Mouse (Mus musculus) forebrain, postnatal 0 days (tissue): ENCODE results near the gene Foxo1. TPM values are rescaled to one million over a fixed set of nuclear protein-coding genes. Genes with fewer than 3 reads are reported as not detected.

Source experiments
- ATAC-seq: fragments of 200-750 bp; cut with Nextera tagmentation; 2 replicates; pipeline ENCODE4 v1.8.0; 2017; ENCODE audit warnings: mild to moderate bottlenecking, moderate library complexity
- DNase-seq: peaks from one replicate; pipeline ENCODE4 v3.0.0-alpha.2; 2015
- H3K27ac ChIP-seq: fragments of 300-500 bp; sonication (generic); 2 replicates; pipeline ENCODE4 v1.5.1; 2014; ENCODE audit warnings: low read depth, mild to moderate bottlenecking, antibody characterized with exemption, low read length, moderate library complexity, mixed read lengths
- H3K27me3 ChIP-seq: fragments of 300-500 bp; sonication (generic); 2 replicates; pipeline ENCODE4 v1.6.1; 2014; ENCODE audit warnings: mild to moderate bottlenecking, low read length, mixed read lengths; ENCODE audit not compliant: insufficient read depth
- H3K36me3 ChIP-seq: fragments of 300-500 bp; sonication (generic); 2 replicates; pipeline ENCODE4 v1.6.1; 2014; ENCODE audit warnings: mild to moderate bottlenecking, moderate library complexity; ENCODE audit not compliant: insufficient read depth
- H3K4me1 ChIP-seq: fragments of 300-500 bp; sonication (generic); 2 replicates; pipeline ENCODE4 v1.6.1; 2014; ENCODE audit warnings: antibody characterized with exemption; ENCODE audit not compliant: insufficient read depth
- H3K4me2 ChIP-seq: fragments of 300-500 bp; sonication (generic); 2 replicates; pipeline ENCODE4 v1.6.1; 2014; ENCODE audit warnings: low read depth, mild to moderate bottlenecking, moderate library complexity
- H3K4me3 ChIP-seq: fragments of 300-500 bp; sonication (generic); 2 replicates; pipeline ENCODE4 v1.5.1; 2014; ENCODE audit warnings: low read depth, low read length, mixed read lengths
- H3K9ac ChIP-seq: fragments of 300-500 bp; sonication (generic); 2 replicates; pipeline ENCODE4 v1.6.1; 2014; ENCODE audit warnings: mild to moderate bottlenecking
- H3K9me3 ChIP-seq: fragments of 300-500 bp; sonication (generic); 2 replicates; pipeline ENCODE4 v1.6.1; 2016; ENCODE audit warnings: low read length
- CTCF ChIP-seq: sonication (generic); IDR thresholded peaks from 2 replicates; pipeline ENCODE4 v1.5.1; 2016; ENCODE audit warnings: antibody characterized with exemption, control low read depth, low read depth
- WGBS: fragments of 180-500 bp; shearing (Covaris S2); extraction: QIAGEN DNeasy Blood & Tissue Kit; methylation state at CpG from one replicate; pipeline ENCODE4 v1.1.7; 2014; 5-methylcytosine and 5-hydroxymethylcytosine counted together
- polyA plus RNA-seq: library from polyadenylated mRNA; unstranded; fragments of >200 nt; fragmentation: Nextera tagmentation; extraction: Ambion mirVana; gene quantifications from 2 replicates; pipeline ENCODE4 v1.2.1, GENCODE M21; 2015
- total RNA-seq: library from RNA; depleted of rRNA; stranded (reverse); fragments of >200 nt; gene quantifications from 2 replicates; pipeline ENCODE4 v1.2.3, GENCODE M21; 2014

The Foxo1 gene
- total and polyA plus RNA-seq, 2 experiments from 2014 or later = 6.3 to 8.1 TPM

DNA sequence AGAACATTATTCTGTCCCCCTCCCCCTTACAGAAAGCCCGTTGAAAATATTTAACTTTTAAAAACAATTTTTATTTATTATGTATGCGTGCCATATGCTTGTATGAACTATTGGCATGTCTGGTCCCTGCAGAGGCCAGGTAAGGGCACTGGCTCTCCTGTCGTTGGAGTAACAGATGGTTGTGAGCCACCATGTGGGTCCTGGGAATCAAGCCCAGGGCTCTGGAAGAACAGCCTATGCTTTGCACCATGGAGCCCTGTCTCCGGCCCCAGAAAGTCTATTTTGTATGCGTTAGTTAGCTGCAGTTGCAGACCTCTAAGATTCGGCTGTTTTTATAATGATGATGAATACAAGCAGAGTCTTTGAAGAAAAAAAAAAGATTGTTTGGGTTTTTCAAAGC, 123.8 kb downstream of the Foxo1 start:
- Histone ChIP-seq H3K9ac (no peak overlapping the region), H3K27ac (no peak overlapping the region), H3K27me3 (no peaks in the 10 kb centered on the region), H3K4me1 (no peaks in the 10 kb centered on the region), H3K36me3 (no peaks in the 10 kb centered on the region), H3K4me2 (no peak overlapping the region), H3K9me3 (no peaks in the 10 kb centered on the region), H3K4me3 (no peak overlapping the region)
- WGBS = 52% methylated on average over 6 of the region's 6 CpGs
- no peak for ATAC-seq
- DNase-seq = no peak
- no peak for TF ChIP-seq CTCF

DNA sequence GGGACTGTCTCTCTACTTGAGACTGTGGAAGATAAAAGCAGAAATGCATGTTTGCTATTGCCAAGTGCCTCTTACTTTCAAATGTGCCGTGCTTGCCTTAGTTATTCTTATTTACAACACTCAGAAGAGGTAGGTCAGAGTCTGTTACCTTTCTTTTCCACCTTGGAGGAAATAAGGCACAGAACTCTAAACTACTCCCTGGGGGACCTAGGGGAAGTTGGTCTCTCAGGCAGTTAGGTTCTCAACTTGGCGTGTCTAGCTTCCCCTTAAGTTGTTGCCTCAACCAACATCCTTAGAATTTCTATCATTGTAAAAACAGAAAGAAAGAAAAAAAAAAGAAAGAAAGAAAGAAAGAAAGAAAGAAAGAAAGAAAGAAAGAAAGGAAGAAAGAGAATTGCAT, 124.4 kb downstream of the Foxo1 start:
- no peak overlapping the region for H3K27ac ChIP-seq
- no peak for DNase-seq
- H3K4me3 ChIP-seq = no peak overlapping the region
- H3K9me3 ChIP-seq = no peaks in the 10 kb centered on the region
- H3K36me3 ChIP-seq = no peaks in the 10 kb centered on the region
- no peak overlapping the region for H3K4me2 ChIP-seq
- 90% methylated on average over 2 of the region's 2 CpGs for WGBS
- H3K27me3 ChIP-seq = no peaks in the 10 kb centered on the region
- ATAC-seq = no peak
- no peak overlapping the region for H3K9ac ChIP-seq
- TF ChIP-seq CTCF = no peak
- H3K4me1 ChIP-seq = no peaks in the 10 kb centered on the region

DNA sequence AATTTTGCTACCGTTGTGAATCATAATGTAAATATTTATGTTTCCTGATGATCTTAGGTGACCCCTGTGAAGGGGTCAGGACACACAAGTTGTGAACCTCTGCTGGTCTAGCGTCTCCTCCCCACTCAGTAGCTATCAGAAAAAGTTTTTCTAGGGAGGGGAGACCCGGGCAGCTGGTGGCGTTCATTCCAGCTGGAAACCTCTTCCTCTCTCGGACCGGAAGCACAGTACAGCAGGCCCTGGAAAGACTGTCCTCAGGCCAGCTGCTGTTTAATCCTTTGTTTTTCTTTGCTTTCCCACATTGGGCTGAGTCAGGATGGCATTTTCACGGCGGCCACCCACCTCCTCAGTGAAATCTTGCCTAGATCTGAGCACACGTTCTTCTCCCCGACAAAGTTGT, 125.0 kb downstream of the Foxo1 start:
- Histone ChIP-seq H3K4me3 (no peak overlapping the region), H3K9me3 (no peaks in the 10 kb centered on the region), H3K36me3 (no peaks in the 10 kb centered on the region), H3K9ac (no peak overlapping the region), H3K4me2 (no peak overlapping the region), H3K4me1 (no peaks in the 10 kb centered on the region), H3K27me3 (no peaks in the 10 kb centered on the region), H3K27ac (no peak overlapping the region)
- no peak for TF ChIP-seq CTCF
- DNase-seq = no peak
- WGBS = 81% methylated on average over 10 of the region's 10 CpGs
- ATAC-seq = no peak

DNA sequence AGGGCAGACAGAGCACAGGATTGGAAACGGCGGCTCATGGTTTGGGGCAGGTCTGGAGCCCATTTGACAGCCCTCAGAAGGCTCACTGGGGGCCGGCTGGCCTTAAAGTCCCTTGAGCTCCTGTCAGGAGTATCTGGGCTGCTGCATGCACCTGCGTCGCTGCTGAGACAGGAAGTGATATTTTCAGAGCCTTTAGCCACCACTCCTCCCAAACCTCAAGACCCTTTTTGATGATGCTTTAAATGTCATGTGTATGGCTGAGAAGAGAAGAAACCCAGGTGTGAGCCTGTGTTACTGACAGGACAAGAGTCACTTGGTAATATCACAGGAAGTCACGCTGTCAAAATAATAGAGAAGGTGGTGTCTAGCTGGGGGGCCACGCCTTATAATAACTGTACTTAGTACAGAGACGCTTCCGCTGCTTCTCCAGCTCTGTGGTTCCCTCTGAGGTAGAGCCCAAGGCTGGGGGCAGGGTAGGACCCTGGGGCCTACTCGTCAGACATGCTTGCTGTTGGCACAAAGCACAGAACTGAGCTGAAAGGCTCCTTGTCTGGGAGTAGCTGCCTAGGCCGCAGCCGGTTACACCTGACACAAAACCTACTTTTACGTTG, 128.1 kb downstream of the Foxo1 start:
- Histone ChIP-seq H3K4me2 (no peak overlapping the region), H3K4me3 (no peak overlapping the region), H3K27me3 (no peaks in the 10 kb centered on the region), H3K27ac (no peak overlapping the region), H3K9ac (no peak overlapping the region), H3K9me3 (no peaks in the 10 kb centered on the region), H3K36me3 (no peaks in the 10 kb centered on the region), H3K4me1 (no peaks in the 10 kb centered on the region)
- no peak for TF ChIP-seq CTCF
- ATAC-seq = no peak
- 89% methylated on average over 13 of the region's 13 CpGs for WGBS
- DNase-seq = no peak

DNA sequence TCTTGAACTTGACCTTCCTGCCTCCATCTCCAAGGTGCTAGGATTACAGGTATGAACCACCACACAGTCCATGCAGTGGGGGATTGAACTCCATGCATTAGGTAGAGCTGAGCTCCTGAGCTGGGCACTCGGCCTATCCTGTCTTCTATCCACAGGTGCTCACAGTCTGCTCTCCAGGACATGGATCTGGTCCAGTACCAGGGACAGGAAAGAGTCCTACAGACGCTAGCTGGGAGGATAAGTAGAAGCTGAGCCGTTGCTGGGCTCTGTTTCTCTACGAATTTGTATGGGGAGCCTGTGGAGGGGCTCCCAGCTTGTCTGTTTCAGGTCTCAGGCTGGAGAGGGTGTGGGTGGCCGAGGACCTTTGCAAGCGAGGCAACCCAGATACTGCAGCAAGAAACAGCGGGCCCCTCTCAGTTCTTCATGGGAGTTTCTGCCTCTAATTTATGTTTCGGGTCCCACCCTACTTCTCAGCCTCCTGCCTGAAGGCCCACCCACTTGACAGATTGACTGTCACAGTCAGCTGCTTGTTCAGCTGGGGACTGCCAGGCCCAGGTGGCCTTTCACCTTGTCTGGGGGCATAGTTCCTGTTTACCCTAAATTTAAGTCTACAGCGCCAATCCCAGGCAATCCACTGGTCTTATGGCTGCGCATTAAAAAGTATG, 128.9 kb downstream of the Foxo1 start:
- Histone ChIP-seq H3K4me3 (no peak overlapping the region), H3K9ac (no peak overlapping the region), H3K9me3 (no peaks in the 10 kb centered on the region), H3K4me1 (no peaks in the 10 kb centered on the region), H3K27me3 (no peaks in the 10 kb centered on the region), H3K36me3 (no peaks in the 10 kb centered on the region), H3K4me2 (no peak overlapping the region), H3K27ac (no peak overlapping the region)
- DNase-seq = no peak
- WGBS = 83% methylated on average over 10 of the region's 10 CpGs
- ATAC-seq = no peak
- TF ChIP-seq CTCF = no peak

DNA sequence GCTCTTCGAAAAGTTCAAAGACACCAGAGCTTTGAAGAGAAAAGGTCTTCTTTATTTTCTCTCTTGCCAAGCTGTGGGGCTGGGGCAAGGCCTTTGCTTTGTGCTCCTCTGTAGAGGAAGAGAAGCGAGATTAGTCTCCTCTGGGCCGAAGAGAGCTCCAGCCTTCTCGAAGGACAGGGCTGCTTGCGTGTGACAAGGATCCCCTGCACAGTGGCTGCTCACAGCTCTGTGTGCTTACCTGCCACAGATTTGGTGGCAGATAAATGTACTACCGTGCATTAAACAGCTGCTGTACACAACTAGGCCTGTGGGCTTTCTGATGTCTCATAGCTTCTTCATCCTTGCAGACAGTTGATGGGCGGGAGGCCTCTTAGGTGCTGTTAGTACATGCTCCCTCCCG, 129.8 kb downstream of the Foxo1 start:
- Histone ChIP-seq H3K4me3 (no peak overlapping the region), H3K27me3 (no peaks in the 10 kb centered on the region), H3K36me3 (no peaks in the 10 kb centered on the region), H3K4me2 (no peak overlapping the region), H3K4me1 (no peaks in the 10 kb centered on the region), H3K9ac (no peak overlapping the region), H3K9me3 (no peaks in the 10 kb centered on the region), H3K27ac (no peak overlapping the region)
- no peak for DNase-seq
- no peak for ATAC-seq
- 78% methylated on average over 8 of the region's 8 CpGs for WGBS
- TF ChIP-seq CTCF = no peak

DNA sequence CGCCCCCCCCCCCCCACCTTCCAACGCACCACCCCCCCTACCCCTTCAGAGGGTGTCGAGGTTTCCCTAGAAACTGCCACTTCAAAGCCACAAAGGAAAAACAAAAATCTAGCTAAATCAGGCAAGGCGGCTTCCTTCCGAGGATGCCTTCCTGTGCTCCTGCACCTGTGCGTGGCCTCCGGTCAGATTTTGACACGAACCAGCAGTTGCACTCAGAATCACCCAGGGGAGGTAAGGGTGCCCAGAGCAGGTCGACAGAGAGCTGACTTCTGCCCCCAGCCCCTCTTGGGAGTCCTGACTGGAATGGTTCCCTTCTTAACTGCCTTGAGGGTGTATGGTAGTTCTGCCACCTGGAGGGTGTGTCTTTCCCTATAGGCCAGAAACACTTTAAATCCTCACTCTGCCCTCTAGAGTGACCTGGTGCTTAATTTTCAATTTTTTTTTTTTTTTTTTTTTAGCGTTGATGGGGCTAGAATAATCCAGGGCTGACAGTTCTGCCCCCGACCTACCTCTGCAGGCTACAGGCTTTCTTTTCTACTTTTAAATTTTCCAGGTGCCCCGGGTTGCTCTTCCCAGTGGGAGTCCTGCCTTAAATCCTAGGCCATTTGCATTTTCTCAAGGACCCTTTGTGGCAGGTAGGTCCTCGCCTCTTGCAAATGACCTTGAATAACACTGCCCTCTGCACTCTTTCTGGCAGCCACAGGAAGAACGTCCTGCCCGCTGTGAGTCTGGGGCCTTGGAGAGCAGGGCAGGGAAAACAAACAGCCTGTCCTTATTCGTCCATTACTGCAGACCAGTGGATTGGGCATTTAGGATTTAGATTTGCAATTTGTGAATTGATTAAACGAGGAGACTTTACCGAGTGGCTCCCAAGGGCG, 132.4 kb downstream of the Foxo1 start:
- 20% methylated on average over 19 of the region's 19 CpGs for WGBS
- Histone ChIP-seq H3K36me3 (no peaks in the 10 kb centered on the region), H3K4me2 (peak overlapping the region; percentile 58), H3K4me1 (no peaks in the 10 kb centered on the region), H3K9ac (no peak overlapping the region), H3K9me3 (no peaks in the 10 kb centered on the region), H3K27me3 (no peaks in the 10 kb centered on the region), H3K4me3 (peak overlapping the region; percentile 31; the same call in 1 of the 2 replicates), H3K27ac (0 out of 2 replicates have a peak overlapping the region, but pooled peaks have one; percentile 17)
- ATAC-seq (no peak), DNase-seq (no peak)
- TF ChIP-seq CTCF = no peak
